7 mouse cellular contexts compared by ENCODE assay signal in the genomic region with DNA sequence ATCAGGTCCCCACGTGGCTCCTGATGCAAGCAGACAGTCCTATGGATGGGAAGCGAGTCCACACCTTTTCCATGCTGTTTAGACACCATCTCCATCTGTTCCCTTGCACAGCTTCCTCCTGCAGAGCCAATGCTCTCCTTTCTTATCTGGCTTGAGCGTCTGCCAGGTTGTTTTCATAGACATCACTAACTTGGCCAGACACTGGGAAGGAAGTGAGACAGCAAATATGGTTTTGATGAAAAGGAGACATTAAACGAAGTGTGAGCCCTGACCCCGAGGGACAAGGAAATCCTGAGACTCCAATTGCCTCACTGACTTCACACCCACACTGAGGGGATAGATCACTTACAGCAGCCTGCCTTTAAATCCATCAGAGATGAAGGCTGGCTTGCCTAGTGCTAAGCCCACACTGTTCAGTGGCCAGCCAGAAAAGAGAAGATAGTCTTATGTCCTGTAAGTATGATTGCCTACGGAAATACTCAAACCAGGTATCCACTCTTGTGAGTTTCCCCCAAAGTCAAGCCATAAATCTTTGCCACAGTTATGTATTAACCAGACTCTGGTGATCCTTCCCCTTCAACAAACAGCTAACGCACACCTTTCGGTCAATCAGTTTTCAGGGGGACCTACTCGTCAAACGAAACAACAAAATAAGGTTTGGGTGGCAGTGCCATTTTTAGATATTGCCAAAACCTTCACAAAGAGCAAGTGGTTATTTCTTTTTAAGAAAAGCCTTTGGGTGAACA.
DNase-seq lines count a peak whose midpoint lies in the region.

No protein-coding gene starts in this region.

- intact Hi-C loops in left cerebral cortex, postnatal 14 days (cut with DNase I) = no loop called here

- DNase-seq in kidney, adult 9 months = peak; percentile 26
- DNase-seq in kidney, adult 18-20 months = no peak
- DNase-seq in urinary bladder, postnatal 14 days (ENCODE audit: low spot score) = peak; percentile 26
- DNase-seq in urinary bladder, adult 18-20 months (ENCODE audit: low spot score in 2 of 2) = no peak
- DNase-seq in left cerebral cortex, postnatal 14 days (ENCODE audit: low spot score in 2 of 2) = peak; percentile 30 to 44
- no peak for DNase-seq in embryo, embryonic 10 days (ENCODE audit: low spot score)
- DNase-seq in natural killer cell, adult 2 months (ENCODE audit: low spot score in 2 of 2) = no peak

Comparison
In these comparisons a context has a peak if more than half of its experiments do, and no peak if none do; other contexts are left out.
1. DNase-seq: peak in kidney, adult 9 months (single experiment), urinary bladder, postnatal 14 days (single experiment) and left cerebral cortex, postnatal 14 days (2 of 2); none in kidney, adult 18-20 months (single experiment), urinary bladder, adult 18-20 months (0 of 2), embryo, embryonic 10 days (single experiment) and natural killer cell, adult 2 months (0 of 2).